Mouse (Mus musculus) erythroblast, embryonic 14.5 days (primary cell): ENCODE measurements around the gene Inka2.

Source experiments
- GATA1 ChIP-seq: IDR thresholded peaks from 2 replicates; pipeline ENCODE4 v1.6.1; 2012; ENCODE audit warnings: low read length, inconsistent platforms, mixed read lengths
- TAL1 ChIP-seq: IDR thresholded peaks from 3 replicates; pipeline ENCODE4 v1.6.1; 2012; ENCODE audit warnings: low read length, inconsistent platforms, mixed read lengths

- TF ChIP-seq GATA1 (no peak), TAL1 (no peak)
These were observed 58.9 kb downstream of the Inka2 start for GRCm38 (mm10) chr3:105763132-105763851.
